Mouse (Mus musculus) adrenal gland, adult (tissue): Measurements from ENCODE around the gene Fxyd6.
A peak's percentile ranks its signal among the peaks of the same experiment; 100 is the strongest.

ENCODE experiments used
- DNase-seq, 2 experiments: peaks; one replicate each; pipeline ENCODE4 v3.0.0; 2022 to 2023; ENCODE audit warnings: low spot score in 1 of 2; ENCODE audit not compliant: inconsistent age in 2 of 2

The Fxyd6 gene

DNA sequence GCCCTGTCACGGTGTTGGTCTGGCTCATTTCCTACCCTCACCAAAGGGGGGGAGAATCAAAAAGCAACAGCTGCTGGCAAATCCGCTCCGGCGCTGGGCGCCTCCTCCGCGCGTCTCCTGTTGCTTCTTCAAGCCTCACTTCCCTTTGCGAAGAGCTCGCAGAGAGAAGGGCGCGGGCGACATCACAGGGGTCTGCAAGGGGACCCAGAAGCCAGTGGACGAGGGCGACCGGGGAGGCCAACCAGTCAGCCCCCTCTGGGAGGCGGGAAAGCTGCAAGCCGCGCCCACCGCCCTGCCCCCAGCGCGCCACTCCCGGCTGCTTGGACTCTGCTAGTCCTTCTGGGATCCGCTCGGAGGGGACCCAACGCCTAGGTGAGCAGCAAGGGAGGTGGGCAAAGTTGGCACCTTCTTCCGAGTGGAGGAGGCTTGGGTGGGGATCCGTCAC, at the start of gene Fxyd6:
TSS of gene Fxyd6 (plus strand) at position 69 of the 445 bp plus-strand sequence.
- peak; percentile 85 to 94 for DNase-seq

- no peak for DNase-seq
Observed at GRCm38 (mm10) chr9:45321465-45321864, 48.5 kb upstream of the Fxyd6 start.

DNA sequence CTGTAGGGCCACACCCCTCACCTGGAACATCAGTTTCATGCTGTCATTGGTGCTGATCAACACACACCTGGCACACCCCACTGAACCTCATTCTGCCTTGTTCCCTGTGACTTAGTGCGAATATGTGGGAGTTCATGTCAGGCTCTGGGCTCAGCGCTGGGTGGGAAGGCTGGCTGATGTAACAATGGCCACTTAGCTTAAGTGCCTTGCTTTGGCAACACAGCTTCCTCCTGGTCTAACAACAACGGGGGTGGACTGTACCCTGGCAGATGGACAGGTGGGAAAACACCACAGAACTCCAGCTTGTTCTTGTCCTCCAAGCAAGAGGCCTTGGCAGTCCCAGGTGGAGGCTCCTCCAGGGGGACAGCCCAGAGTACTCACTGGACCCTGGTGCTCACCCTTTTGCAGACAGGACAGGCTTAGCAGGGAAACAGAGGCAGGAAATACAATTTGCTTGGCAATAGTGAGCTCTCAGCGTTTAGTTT, 48.0 kb upstream of the Fxyd6 start:
- no peak for DNase-seq

- no peak for DNase-seq
Observed at GRCm38 (mm10) chr9:45326390-45326789, 43.6 kb upstream of the Fxyd6 start.

DNA sequence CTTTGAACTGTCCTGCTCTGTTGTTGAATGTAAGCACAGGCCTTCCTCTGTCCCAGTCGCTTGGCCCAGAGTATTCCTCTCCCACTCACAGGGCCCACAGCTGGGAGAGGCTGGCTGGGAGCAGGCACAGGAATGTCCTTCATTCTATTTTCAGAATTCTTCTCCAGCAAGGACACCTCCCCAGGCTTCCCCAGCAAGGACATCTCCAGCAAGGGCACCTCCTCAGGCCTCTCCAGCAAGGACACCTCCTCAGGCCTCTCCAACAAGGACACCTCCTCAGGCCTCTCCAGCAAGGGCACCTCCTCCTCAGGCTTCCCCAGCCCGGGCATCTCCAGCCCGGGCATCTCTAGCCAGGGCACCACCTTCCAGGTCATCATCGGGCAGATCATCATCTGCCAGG, 41.7 kb upstream of the Fxyd6 start:
- peak; percentile 51 to 82 for DNase-seq

DNA sequence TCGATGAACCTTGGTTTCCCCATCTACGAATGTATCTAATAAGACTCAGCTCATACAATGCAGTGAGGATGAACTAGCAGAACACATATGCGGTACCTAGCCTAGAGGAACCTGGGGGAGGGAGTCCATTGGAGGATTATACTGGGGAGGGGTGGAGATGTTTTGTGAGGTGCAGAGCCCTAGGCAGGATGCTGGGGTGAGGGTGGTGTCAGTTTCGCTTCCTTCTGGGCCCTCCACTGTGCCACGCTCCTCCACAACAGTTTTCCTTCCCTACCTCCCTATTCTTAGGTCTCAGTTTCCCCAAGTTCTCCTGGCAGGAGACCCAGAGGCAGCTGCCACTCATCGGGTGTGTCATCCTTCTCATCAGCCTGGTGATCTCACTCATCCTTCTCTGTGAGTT, 40.4 kb upstream of the Fxyd6 start:
- DNase-seq: no peak

DNA sequence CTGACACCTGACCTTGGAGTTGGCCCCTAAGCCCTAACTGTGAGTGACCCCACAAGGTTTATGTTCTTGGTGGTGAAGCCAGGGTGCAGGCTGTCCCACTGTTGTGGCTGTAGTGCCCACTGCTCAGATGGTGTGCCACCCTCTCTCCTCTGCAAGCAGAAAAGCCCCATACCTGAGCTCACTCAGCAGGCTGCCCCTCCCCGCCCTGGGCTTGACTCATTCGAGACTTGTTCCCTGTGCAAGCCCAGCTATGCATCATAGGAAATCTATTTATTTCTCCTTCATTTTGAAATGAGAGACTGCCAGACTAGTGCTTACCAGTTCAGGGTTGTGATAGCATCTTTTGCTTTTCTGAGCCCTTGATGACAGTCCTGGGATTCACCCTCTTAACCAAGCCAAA, 32.6 kb upstream of the Fxyd6 start:
- peak in 1 of 2 experiments; percentile 54 for DNase-seq

DNA sequence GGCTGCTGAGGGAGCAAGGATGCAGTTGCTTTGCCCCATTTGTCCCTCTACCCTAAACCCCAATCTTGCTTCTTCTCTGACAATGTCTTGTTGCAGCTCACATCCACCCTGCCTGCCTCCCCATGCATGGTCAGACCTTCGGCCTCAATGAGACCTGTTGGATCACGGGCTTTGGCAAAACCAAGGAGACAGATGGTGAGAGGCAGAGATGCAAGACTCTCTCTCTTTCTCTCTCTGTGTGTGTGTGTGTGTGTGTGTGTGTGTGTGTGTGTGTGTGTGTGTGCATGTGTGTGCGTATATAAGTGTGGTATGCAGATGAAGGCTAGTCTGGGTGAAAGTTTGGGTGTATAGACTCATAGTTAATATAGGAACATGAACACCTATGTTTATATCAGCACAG, 26.9 kb upstream of the Fxyd6 start:
- no peak for DNase-seq

DNA sequence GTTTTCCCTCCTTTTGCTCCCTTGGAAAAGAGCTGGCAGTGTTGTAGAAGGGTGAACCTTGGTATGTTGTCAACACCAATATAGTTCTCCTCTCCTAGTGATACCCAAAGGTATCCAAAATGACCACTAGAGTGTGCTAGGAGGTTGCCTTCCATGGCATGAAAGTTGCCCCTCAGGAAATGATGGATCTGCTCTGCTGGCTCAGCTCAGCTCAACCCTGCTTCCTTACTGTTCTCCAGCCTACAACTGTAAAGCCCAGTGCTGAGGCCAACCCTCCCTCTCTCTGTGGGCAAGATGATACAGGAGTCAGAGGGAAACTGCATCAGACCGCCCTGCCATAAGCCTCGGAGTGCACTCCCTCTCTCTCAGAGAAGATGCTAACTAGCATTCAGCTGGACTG, 24.5 kb upstream of the Fxyd6 start:
- peak; percentile 55 to 86 for DNase-seq

GRCm38 (mm10) chr9:45346276-45346675, 23.7 kb upstream of the Fxyd6 start:
- peak in 1 of 2 experiments; percentile 57 for DNase-seq

DNA sequence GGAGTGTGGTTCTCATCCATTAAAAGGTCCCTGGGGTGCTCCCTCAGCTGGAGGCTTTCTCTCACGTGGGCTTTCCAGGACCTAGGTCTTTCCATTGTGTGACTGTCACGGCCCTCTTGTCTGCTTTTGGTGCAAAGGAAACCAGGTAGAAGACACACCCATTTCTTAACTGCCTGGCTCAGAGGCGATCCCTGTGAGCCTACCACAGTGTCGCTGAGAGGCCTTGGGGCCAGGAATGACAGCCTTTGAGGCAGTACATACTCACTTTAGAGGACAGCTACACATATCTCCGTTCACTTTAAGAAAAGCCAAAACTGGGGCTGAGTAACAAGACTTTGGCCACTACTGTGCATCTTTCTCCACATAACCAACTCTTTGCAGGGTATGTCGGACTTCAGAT, 21.4 kb upstream of the Fxyd6 start:
- DNase-seq: no peak

DNA sequence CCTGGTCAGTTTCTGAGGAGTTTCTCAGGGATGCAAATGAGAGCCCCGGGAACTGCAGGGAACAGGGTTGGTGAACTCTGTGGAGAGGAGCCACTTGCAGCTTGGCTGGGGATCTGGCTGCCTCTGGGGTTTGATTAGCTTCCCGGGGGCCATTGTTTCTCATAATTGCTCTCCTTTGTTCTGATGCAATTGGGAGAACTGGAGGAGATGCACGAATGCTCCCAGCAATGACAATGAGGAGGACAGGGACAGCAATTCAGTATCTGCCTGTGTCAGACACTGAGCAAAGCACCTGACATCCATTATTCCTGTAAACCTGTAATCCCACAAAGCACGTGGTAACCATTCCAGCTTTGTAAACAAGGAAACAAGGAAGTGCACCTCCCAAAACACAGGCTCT, 20.8 kb upstream of the Fxyd6 start:
- DNase-seq: no peak

GRCm38 (mm10) chr9:45349851-45350250, 20.1 kb upstream of the Fxyd6 start:
- no peak for DNase-seq

DNA sequence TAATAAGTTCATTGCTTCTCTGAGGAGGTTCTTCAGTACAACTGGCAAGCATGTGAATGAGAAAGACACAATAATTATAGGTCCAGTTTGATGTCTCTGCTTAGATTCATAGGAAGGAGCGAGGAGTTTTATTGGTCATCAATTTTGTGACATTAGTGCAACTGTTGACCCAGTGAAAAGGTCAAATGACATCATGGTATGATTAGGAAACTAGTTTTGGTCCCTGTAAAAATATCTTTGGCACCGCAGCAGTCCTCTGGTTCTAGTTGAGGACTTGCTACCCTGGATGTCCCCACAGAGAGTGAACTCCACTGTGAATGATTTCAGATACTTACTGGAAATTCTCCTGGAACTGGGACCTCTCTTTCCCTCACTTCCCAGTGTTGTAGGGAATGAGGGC, 14.8 kb upstream of the Fxyd6 start:
- peak in 1 of 2 experiments; percentile 63 for DNase-seq

- no peak for DNase-seq
Observed at GRCm38 (mm10) chr9:45358356-45358755, 11.6 kb upstream of the Fxyd6 start.

DNA sequence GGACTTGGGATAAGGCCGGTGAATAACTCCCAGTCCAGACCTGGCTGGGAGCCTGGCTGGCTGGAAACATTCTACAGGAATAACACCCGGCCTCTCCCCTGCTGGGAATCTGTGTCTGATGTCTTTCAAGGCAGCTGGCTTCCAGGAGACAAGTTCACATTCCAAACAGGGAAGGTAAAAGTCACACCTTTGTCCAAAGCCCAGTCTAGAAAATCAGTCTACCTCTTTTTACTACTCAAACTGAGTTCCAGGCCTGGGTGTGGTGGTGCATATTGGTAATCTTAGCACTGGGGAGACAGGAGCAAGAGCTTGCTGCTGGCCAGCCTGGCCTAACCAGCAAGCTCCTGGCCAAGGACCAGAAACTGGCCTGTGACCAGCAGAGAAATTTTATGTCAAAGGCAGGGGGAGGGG, 7.9 kb upstream of the Fxyd6 start:
- DNase-seq: peak in 1 of 2 experiments; percentile 63

- DNase-seq: no peak
Observed at GRCm38 (mm10) chr9:45363639-45364214, 6.3 kb upstream of the Fxyd6 start.

DNA sequence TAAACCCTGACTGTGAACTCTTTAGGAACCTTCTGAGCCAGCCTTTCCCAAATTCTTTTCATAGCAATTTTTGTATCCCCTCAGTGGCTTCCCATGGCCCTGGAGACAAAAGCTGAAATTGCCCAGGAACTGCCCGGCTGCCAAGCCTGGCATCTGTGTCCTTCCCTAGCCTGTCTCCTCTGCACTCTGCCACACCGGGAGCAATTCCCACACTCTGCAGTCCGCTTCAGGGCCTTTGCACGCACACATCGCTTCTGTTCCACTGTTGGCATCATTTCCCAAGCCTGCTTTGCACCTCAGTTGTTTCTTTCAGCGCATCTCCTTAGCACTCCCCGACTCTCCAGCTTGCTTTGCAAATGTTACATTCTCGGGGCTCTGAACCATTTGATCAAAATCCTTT, 2.3 kb upstream of the Fxyd6 start:
- DNase-seq: peak in 1 of 2 experiments; percentile 52

DNA sequence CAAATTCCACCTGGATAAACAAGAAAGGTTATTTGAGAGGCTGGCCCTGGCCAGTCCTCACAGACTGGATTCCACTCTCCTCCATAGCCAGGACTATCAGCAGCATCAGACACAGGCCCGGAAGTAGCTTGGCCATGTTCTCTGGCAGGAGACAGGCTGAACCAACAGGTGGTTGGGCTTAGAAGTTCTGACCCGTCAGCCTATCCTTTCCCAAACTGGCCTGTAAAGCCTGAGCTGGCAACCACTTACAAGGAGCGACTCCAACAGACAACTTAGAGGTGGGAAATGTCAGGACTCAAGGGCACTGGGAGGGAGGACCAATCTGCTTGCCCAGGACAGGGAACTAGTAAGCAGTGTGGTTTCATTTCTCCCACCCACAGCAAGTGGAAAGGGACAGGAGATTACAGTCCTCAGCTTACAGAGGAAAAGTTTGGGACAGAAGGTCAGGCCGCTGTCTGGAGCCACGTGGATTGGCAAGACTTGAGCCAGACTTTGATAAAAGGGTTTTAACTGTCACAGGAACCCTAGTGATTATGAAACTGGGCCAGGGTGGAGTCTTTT, 1.6 kb upstream of the Fxyd6 start:
- DNase-seq: peak; percentile 76 to 94

DNA sequence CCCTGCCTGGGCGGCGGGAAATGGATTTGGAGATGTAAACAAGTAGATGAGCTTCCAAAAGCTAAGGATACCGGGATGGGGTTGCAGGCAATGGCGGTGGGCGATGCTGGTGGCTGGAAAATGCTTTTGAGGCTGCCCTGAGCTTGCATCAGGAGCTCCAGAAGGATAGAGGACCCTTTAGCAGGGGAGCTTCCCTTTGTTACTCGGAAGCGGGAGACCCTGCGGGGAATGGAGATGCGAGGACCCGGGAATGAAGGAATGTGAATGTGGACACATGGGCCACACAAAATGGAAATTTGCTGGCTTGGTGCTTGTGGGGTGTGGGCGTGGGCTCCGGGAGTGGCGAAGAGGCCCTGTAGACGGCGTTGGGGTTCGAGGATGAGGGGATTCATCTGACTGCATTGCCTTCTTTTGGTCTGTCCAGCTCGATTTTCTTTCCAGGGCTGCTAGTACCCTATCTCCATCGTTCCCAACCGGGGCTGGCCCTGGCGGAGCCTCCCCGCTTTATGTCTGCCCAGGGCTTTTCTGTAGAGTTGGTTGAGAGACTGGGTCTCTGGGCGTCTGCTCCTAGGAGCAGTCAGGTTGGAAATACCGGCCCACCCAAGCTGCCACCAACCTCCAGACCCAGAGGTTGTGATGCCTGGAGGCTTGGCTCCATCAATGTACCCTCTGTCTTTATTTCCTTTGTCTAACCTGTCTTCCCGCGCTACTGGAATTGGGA, 791 bp downstream of the Fxyd6 start:
- peak in 1 of 2 experiments; percentile 65 for DNase-seq

DNA sequence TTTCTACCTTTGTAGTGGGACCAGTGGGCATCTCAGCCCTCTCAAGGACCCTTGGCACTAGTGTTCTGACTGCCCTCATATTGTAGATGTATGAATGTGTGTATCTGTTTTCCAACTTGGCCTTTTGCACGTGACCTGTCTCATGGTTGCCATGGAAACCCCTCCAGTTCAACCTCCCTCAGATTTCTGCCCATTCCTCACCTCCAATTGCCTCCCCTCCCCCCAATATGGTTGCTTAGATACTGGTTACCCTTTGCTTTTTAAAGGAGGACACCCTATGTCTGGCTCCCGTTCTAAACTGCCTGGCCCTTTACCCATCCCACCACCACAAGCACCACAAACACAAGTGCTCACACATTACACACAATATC, 1.3 kb downstream of the Fxyd6 start:
- peak in 1 of 2 experiments; percentile 66 for DNase-seq

DNA sequence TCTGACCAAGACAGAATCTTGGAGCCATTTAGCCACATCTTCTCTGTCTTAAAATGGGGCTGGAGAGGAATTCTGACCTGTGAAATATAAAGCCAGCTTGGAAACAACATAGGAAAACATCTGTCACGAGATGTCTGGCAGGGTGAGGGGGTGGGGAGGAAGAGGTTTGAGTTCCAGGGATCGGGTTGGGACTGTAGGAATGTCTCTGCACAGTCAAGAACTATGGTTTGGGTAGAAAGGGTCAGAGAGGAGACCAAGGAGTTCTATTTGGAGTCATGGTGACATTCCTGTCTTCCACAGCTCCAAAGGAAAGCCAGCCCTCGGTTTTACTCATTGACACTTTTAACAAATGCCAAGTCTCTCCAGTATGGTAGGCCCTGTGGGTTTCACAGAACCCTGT, 3.9 kb downstream of the Fxyd6 start:
- no peak for DNase-seq
